Mouse (Mus musculus): ENCODE results near the gene Catsperz.

DNA sequence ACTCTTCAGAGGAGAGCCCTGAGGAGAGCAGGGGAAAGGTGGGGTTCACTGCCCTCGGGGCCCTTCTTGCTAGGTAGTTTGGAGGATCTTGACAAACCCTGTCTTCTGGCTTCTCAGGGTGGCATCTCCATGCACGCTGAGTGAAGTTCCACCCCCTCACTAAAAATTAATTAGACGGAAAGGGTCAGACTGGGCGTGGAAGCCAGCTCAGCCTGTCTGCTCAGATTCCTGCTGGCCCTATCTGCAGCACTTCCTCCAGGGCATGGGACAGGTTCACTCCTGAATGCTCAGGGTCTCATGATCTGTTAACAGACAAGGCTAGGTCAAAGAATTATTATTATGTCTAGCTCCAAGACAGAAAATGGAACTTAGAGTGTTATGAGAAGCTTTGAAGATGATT, 32.7 kb downstream of the Catsperz start:
- TF ChIP-seq HCFC1 (IDR thresholded peaks at IDR 0.05; ENCODE audit: borderline replicate concordance, insufficient read depth, low read length), result no peak
- TF ChIP-seq ZNF384 (IDR thresholded peaks at IDR 0.05; ENCODE audit: low read depth, low read length), result no peak

Measured in ES-E14 (cell line).